Mouse (Mus musculus) hindbrain, embryonic 12.5 days (tissue): ENCODE measurements around the gene Cfap61. TPM values are rescaled to one million over a fixed set of nuclear protein-coding genes. Genes with fewer than 3 reads are reported as not detected.

ENCODE experiments used
- ATAC-seq: fragments of 200-750 bp; cut with Nextera tagmentation; 2 replicates; pipeline ENCODE4 v1.8.0; 2017; ENCODE audit warnings: moderate TSS enrichment; ENCODE audit not compliant: low FRiP score
- H3K27ac ChIP-seq: fragments of 300-500 bp; sonication (generic); 2 replicates; pipeline ENCODE4 v1.5.1; 2016; ENCODE audit warnings: mild to moderate bottlenecking
- H3K27me3 ChIP-seq: fragments of 300-500 bp; sonication (generic); 2 replicates; pipeline ENCODE4 v1.6.1; 2016; ENCODE audit warnings: mild to moderate bottlenecking
- H3K36me3 ChIP-seq: fragments of 300-500 bp; sonication (generic); 2 replicates; pipeline ENCODE4 v1.6.1; 2016; ENCODE audit warnings: mild to moderate bottlenecking
- H3K4me1 ChIP-seq: fragments of 300-500 bp; sonication (generic); 2 replicates; pipeline ENCODE4 v1.6.1; 2016
- H3K4me2 ChIP-seq: fragments of 300-500 bp; sonication (generic); replicated peaks from 2 replicates; pipeline ENCODE4 v1.6.1; 2016; ENCODE audit warnings: mild to moderate bottlenecking
- H3K4me3 ChIP-seq: fragments of 300-500 bp; sonication (generic); 2 replicates; pipeline ENCODE4 v1.5.1; 2016; ENCODE audit warnings: mild to moderate bottlenecking
- H3K9ac ChIP-seq: fragments of 300-500 bp; sonication (generic); 2 replicates; pipeline ENCODE4 v1.6.1; 2016; ENCODE audit warnings: mild to moderate bottlenecking, moderate library complexity
- H3K9me3 ChIP-seq: fragments of 300-500 bp; sonication (generic); replicated peaks from 2 replicates; pipeline ENCODE4 v1.6.1; 2016; ENCODE audit warnings: mild to moderate bottlenecking
- WGBS: fragments of 180-500 bp; shearing (Covaris S2); methylation state at CpG from one replicate; pipeline ENCODE4 v1.1.7; 2016; 5-methylcytosine and 5-hydroxymethylcytosine counted together
- polyA plus RNA-seq: library from polyadenylated mRNA; unstranded; fragments of >200 nt; fragmentation: Nextera tagmentation; extraction: Ambion mirVana; gene quantifications from 2 replicates; pipeline ENCODE4 v1.2.1, GENCODE M21; 2016

Gene Cfap61
- polyA plus RNA-seq, 1 experiment from 2014 or later: 3.6 TPM

GRCm38 (mm10) chr2:146073300-146073699, 138.7 kb downstream of the Cfap61 start:
- Histone ChIP-seq H3K36me3 (no peaks in the 10 kb centered on the region), H3K9me3 (no peaks in the 10 kb centered on the region), H3K4me3 (no peak overlapping the region), H3K4me2 (no peak overlapping the region), H3K9ac (no peak overlapping the region), H3K4me1 (peaks cover 9% of the 10 kb centered on the region; the same call in 1 of the 2 replicates), H3K27me3 (no peaks in the 10 kb centered on the region), H3K27ac (no peak overlapping the region)
- ATAC-seq: no peak
- 21% methylated on average over 6 of the region's 6 CpGs for WGBS

- H3K36me3 ChIP-seq: no peaks in the 10 kb centered on the region
- H3K27me3 ChIP-seq: no peaks in the 10 kb centered on the region
- no peak overlapping the region for H3K4me3 ChIP-seq
- H3K4me2 ChIP-seq: no peak overlapping the region
- no peak overlapping the region for H3K27ac ChIP-seq
- ATAC-seq: no peak
- peaks cover 9% of the 10 kb centered on the region; the same call in 1 of the 2 replicates for H3K4me1 ChIP-seq
- no peaks in the 10 kb centered on the region for H3K9me3 ChIP-seq
- WGBS: 94% methylated on average over 10 of the region's 10 CpGs
- no peak overlapping the region for H3K9ac ChIP-seq
These were observed 142.5 kb downstream of the Cfap61 start for GRCm38 (mm10) chr2:146077117-146077516.

GRCm38 (mm10) chr2:146080282-146080681, 145.7 kb downstream of the Cfap61 start:
- WGBS: 96% methylated on average over 4 of the region's 4 CpGs
- ATAC-seq: no peak
- H3K4me3 ChIP-seq: no peak overlapping the region
- H3K27ac ChIP-seq: no peak overlapping the region
- H3K9ac ChIP-seq: no peak overlapping the region
- no peaks in the 10 kb centered on the region for H3K36me3 ChIP-seq
- no peaks in the 10 kb centered on the region for H3K27me3 ChIP-seq
- no peak overlapping the region for H3K4me2 ChIP-seq
- 0 out of 2 replicates have a peak, but pooled peaks cover 3% of the 10 kb centered on the region for H3K4me1 ChIP-seq
- no peaks in the 10 kb centered on the region for H3K9me3 ChIP-seq

- ATAC-seq: no peak
- H3K27ac ChIP-seq: no peak overlapping the region
- H3K4me3 ChIP-seq: no peak overlapping the region
- H3K9me3 ChIP-seq: no peaks in the 10 kb centered on the region
- 0 out of 2 replicates have a peak, but pooled peaks cover 3% of the 10 kb centered on the region for H3K4me1 ChIP-seq
- 32% methylated on average over 6 of the region's 6 CpGs for WGBS
- H3K4me2 ChIP-seq: no peak overlapping the region
- H3K9ac ChIP-seq: no peak overlapping the region
- no peaks in the 10 kb centered on the region for H3K27me3 ChIP-seq
- H3K36me3 ChIP-seq: no peaks in the 10 kb centered on the region
These were observed 148.8 kb downstream of the Cfap61 start for GRCm38 (mm10) chr2:146083326-146083871.

GRCm38 (mm10) chr2:146087411-146087810, 152.8 kb downstream of the Cfap61 start:
- Histone ChIP-seq H3K4me1 (peaks cover 7% of the 10 kb centered on the region; the same call in 1 of the 2 replicates), H3K27ac (no peak overlapping the region), H3K4me2 (no peak overlapping the region), H3K9ac (no peak overlapping the region), H3K36me3 (no peaks in the 10 kb centered on the region), H3K9me3 (no peaks in the 10 kb centered on the region), H3K4me3 (no peak overlapping the region), H3K27me3 (no peaks in the 10 kb centered on the region)
- ATAC-seq: no peak
- WGBS: 97% methylated on average over 1 of the region's 1 CpGs

- WGBS: 53% methylated on average over 6 of the region's 6 CpGs
- H3K27ac ChIP-seq: no peak overlapping the region
- no peak for ATAC-seq
These were observed 154.6 kb downstream of the Cfap61 start for GRCm38 (mm10) chr2:146089157-146089692.

GRCm38 (mm10) chr2:146097532-146097931, 162.9 kb downstream of the Cfap61 start:
- 94% methylated on average over 5 of the region's 5 CpGs for WGBS
- Histone ChIP-seq H3K9me3 (no peaks in the 10 kb centered on the region), H3K4me2 (no peak overlapping the region), H3K36me3 (no peaks in the 10 kb centered on the region), H3K9ac (no peak overlapping the region), H3K4me3 (no peak overlapping the region), H3K27me3 (no peaks in the 10 kb centered on the region), H3K4me1 (peaks cover 6% of the 10 kb centered on the region), H3K27ac (no peak overlapping the region)
- ATAC-seq: no peak

More at GRCm38 (mm10) chr2:146089157-146089692, 154.6 kb downstream of the Cfap61 start:
- Histone ChIP-seq H3K9me3 (no peaks in the 10 kb centered on the region), H3K9ac (no peak overlapping the region), H3K36me3 (no peaks in the 10 kb centered on the region), H3K4me2 (no peak overlapping the region), H3K4me3 (no peak overlapping the region), H3K27me3 (no peaks in the 10 kb centered on the region), H3K4me1 (peaks cover 5% of the 10 kb centered on the region; the same call in 1 of the 2 replicates)

- H3K27me3 ChIP-seq: no peaks in the 10 kb centered on the region
- H3K9me3 ChIP-seq: no peaks in the 10 kb centered on the region
- no peak overlapping the region for H3K4me2 ChIP-seq
- no peak overlapping the region for H3K9ac ChIP-seq
- ATAC-seq: peak; percentile 17; the same call in 1 of the 2 replicates
- H3K4me3 ChIP-seq: no peak overlapping the region
- H3K4me1 ChIP-seq: peaks cover 6% of the 10 kb centered on the region
- no peaks in the 10 kb centered on the region for H3K36me3 ChIP-seq
- no peak overlapping the region for H3K27ac ChIP-seq
- WGBS: 69% methylated on average over 16 of the region's 16 CpGs
These were observed 164.5 kb downstream of the Cfap61 start for GRCm38 (mm10) chr2:146098853-146099717.

GRCm38 (mm10) chr2:146099838-146100237, 165.3 kb downstream of the Cfap61 start:
- Histone ChIP-seq H3K9ac (no peak overlapping the region), H3K27me3 (no peaks in the 10 kb centered on the region), H3K4me2 (no peak overlapping the region), H3K4me3 (no peak overlapping the region), H3K36me3 (no peaks in the 10 kb centered on the region), H3K9me3 (no peaks in the 10 kb centered on the region), H3K27ac (no peak overlapping the region), H3K4me1 (peaks cover 6% of the 10 kb centered on the region)
- 95% methylated on average over 3 of the region's 3 CpGs for WGBS
- no peak for ATAC-seq

- no peak overlapping the region for H3K4me2 ChIP-seq
- no peaks in the 10 kb centered on the region for H3K27me3 ChIP-seq
- H3K4me1 ChIP-seq: peaks cover 6% of the 10 kb centered on the region
- H3K27ac ChIP-seq: no peak overlapping the region
- no peaks in the 10 kb centered on the region for H3K9me3 ChIP-seq
- H3K36me3 ChIP-seq: no peaks in the 10 kb centered on the region
- no peak for ATAC-seq
- H3K4me3 ChIP-seq: no peak overlapping the region
- WGBS: 69% methylated on average over 10 of the region's 10 CpGs
- no peak overlapping the region for H3K9ac ChIP-seq
These were observed 166.0 kb downstream of the Cfap61 start for GRCm38 (mm10) chr2:146100489-146101060.

- 84% methylated on average over 3 of the region's 3 CpGs for WGBS
- no peak overlapping the region for H3K4me3 ChIP-seq
- no peak overlapping the region for H3K9ac ChIP-seq
- no peaks in the 10 kb centered on the region for H3K9me3 ChIP-seq
- ATAC-seq: no peak
- no peaks in the 10 kb centered on the region for H3K27me3 ChIP-seq
- H3K27ac ChIP-seq: no peak overlapping the region
- H3K4me2 ChIP-seq: no peak overlapping the region
- H3K36me3 ChIP-seq: no peaks in the 10 kb centered on the region
- H3K4me1 ChIP-seq: peaks cover 6% of the 10 kb centered on the region
These were observed 168.0 kb downstream of the Cfap61 start for GRCm38 (mm10) chr2:146102600-146102999.

- peaks cover 6% of the 10 kb centered on the region for H3K4me1 ChIP-seq
These were observed 170.8 kb downstream of the Cfap61 start for GRCm38 (mm10) chr2:146105341-146105740.

More at GRCm38 (mm10) chr2:146105341-146105740, 170.8 kb downstream of the Cfap61 start:
- Histone ChIP-seq H3K27me3 (no peaks in the 10 kb centered on the region), H3K9me3 (no peaks in the 10 kb centered on the region), H3K36me3 (no peaks in the 10 kb centered on the region), H3K27ac (no peak overlapping the region), H3K4me3 (no peak overlapping the region), H3K4me2 (no peak overlapping the region), H3K9ac (no peak overlapping the region)
- 79% methylated on average over 6 of the region's 6 CpGs for WGBS
- no peak for ATAC-seq
